Mouse (Mus musculus): ENCODE results near the gene Vmn1r104. TPM values are rescaled to one million over a fixed set of nuclear protein-coding genes. Genes with fewer than 3 reads are reported as not detected.
"Not testable (repeated sequence)": the region's sequence is repeated elsewhere in the genome, so short reads cannot be mapped to it uniquely, and the experiment has no call there.

The Vmn1r104 gene
- not detected in 2 replicates for polyA plus RNA-seq (2015; fragmentation: Nextera tagmentation; extraction: Ambion mirVana)

GRCm38 (mm10) chr7:20533537-20533936 lies at the start of gene Vmn1r104:
Gene Vmn1r104, plus strand, starts transcription at chr7:20533837.
- WGBS (ENCODE audit: insufficient replicate concordance): no CpG with 5 or more reads among the region's 3 CpGs
- H3K27me3 ChIP-seq; ATAC-seq (ENCODE audit: low read depth); H3K4me1 ChIP-seq (replicated peaks); H3K27ac ChIP-seq; H3K36me3 ChIP-seq; DNase-seq; H3K9me3 ChIP-seq (replicated peaks); H3K4me2 ChIP-seq; H3K4me3 ChIP-seq (replicated peaks); H3K9ac ChIP-seq: not testable (repeated sequence)

GRCm38 (mm10) chr7:20510434-20510833 lies 23.2 kb upstream of the Vmn1r104 start, which contains the start of gene Vmn1r103:
Gene Vmn1r103, minus strand, starts transcription at chr7:20510534.
- DNase-seq; H3K36me3 ChIP-seq; H3K4me1 ChIP-seq (replicated peaks); H3K27me3 ChIP-seq; H3K4me3 ChIP-seq (replicated peaks); H3K27ac ChIP-seq; H3K9ac ChIP-seq; H3K9me3 ChIP-seq (replicated peaks); ATAC-seq (ENCODE audit: low read depth); H3K4me2 ChIP-seq: not testable (repeated sequence)
- no CpG with 5 or more reads among the region's 3 CpGs for WGBS (ENCODE audit: insufficient replicate concordance)

GRCm38 (mm10) chr7:20545657-20546056 lies 12.0 kb downstream of the Vmn1r104 start, which contains the start of gene Gm5726:
Gene Gm5726, minus strand, starts transcription at chr7:20545757.
- H3K9ac ChIP-seq; H3K4me2 ChIP-seq; H3K4me3 ChIP-seq (replicated peaks); H3K4me1 ChIP-seq (replicated peaks); ATAC-seq (ENCODE audit: low read depth); H3K27me3 ChIP-seq; H3K36me3 ChIP-seq; H3K27ac ChIP-seq; DNase-seq; H3K9me3 ChIP-seq (replicated peaks): not testable (repeated sequence)
- no CpG with 5 or more reads among the region's 1 CpGs for WGBS (ENCODE audit: insufficient replicate concordance)

- not testable (repeated sequence) for H3K4me2 ChIP-seq; H3K4me1 ChIP-seq (replicated peaks); H3K9ac ChIP-seq; H3K4me3 ChIP-seq (replicated peaks); H3K36me3 ChIP-seq; H3K27ac ChIP-seq; H3K27me3 ChIP-seq; DNase-seq; ATAC-seq (ENCODE audit: low read depth); H3K9me3 ChIP-seq (replicated peaks)
- no CpG with 5 or more reads among the region's 3 CpGs for WGBS (ENCODE audit: insufficient replicate concordance)
Measured at GRCm38 (mm10) chr7:20576141-20576540, 42.5 kb downstream of the Vmn1r104 start, which contains the start of gene Gm4141. Gene Gm4141, minus strand, starts transcription at chr7:20576241.

Other genes with a start within 250 kb of the Vmn1r104 start
- not detected in 2 replicates for gene Gm4133, start 199.8 kb upstream of the Vmn1r104 start, polyA plus RNA-seq (2015; fragmentation: Nextera tagmentation; extraction: Ambion mirVana)
- gene Gm5728, start 158.4 kb upstream of the Vmn1r104 start, polyA plus RNA-seq (2015; fragmentation: Nextera tagmentation; extraction: Ambion mirVana): not detected in 2 replicates
- not detected in 2 replicates for gene Vmn1r100, start 115.9 kb upstream of the Vmn1r104 start, polyA plus RNA-seq (2015; fragmentation: Nextera tagmentation; extraction: Ambion mirVana)
- not detected in 2 replicates for gene Vmn1r101, start 91.2 kb upstream of the Vmn1r104 start, polyA plus RNA-seq (2015; fragmentation: Nextera tagmentation; extraction: Ambion mirVana)
- not detected in 2 replicates for gene Gm10670, start 58.9 kb upstream of the Vmn1r104 start, polyA plus RNA-seq (2015; fragmentation: Nextera tagmentation; extraction: Ambion mirVana)
- not detected in 2 replicates for gene Vmn1r103, start 23.3 kb upstream of the Vmn1r104 start, polyA plus RNA-seq (2015; fragmentation: Nextera tagmentation; extraction: Ambion mirVana)
- gene Gm5726, start 11.9 kb downstream of the Vmn1r104 start, polyA plus RNA-seq (2015; fragmentation: Nextera tagmentation; extraction: Ambion mirVana): not detected in 2 replicates
- not detected in 2 replicates for gene Gm4141, start 42.4 kb downstream of the Vmn1r104 start, polyA plus RNA-seq (2015; fragmentation: Nextera tagmentation; extraction: Ambion mirVana)
- gene Gm4513, start 65.2 kb downstream of the Vmn1r104 start, polyA plus RNA-seq (2015; fragmentation: Nextera tagmentation; extraction: Ambion mirVana): not detected in 2 replicates
- not detected in 2 replicates for gene Vmn1r107, start 135.1 kb downstream of the Vmn1r104 start, polyA plus RNA-seq (2015; fragmentation: Nextera tagmentation; extraction: Ambion mirVana)
- gene Vmn1r111, start 169.4 kb downstream of the Vmn1r104 start, polyA plus RNA-seq (2015; fragmentation: Nextera tagmentation; extraction: Ambion mirVana): not detected in 2 replicates
- not detected in 2 replicates for gene Gm10668, start 196.8 kb downstream of the Vmn1r104 start, polyA plus RNA-seq (2015; fragmentation: Nextera tagmentation; extraction: Ambion mirVana)
- not detected in 2 replicates for gene Vmn1r112, start 237.3 kb downstream of the Vmn1r104 start, polyA plus RNA-seq (2015; fragmentation: Nextera tagmentation; extraction: Ambion mirVana)